Mouse (Mus musculus) c-Kit-positive CD71-negative TER-119-negative erythroid progenitor cells, embryonic 14.5 days (primary cell): ENCODE data around the gene Cnn1.
A peak's percentile ranks its signal among the peaks of the same experiment; 100 is the strongest.
"Not testable (repeated sequence)": the region's sequence is repeated elsewhere in the genome, so short reads cannot be mapped to it uniquely, and the experiment has no call there.

Experiments used
- DNase-seq: peaks from one replicate; pipeline ENCODE4 v3.0.0-alpha.2; 2013; ENCODE audit warnings: low read depth

The Cnn1 gene

DNA sequence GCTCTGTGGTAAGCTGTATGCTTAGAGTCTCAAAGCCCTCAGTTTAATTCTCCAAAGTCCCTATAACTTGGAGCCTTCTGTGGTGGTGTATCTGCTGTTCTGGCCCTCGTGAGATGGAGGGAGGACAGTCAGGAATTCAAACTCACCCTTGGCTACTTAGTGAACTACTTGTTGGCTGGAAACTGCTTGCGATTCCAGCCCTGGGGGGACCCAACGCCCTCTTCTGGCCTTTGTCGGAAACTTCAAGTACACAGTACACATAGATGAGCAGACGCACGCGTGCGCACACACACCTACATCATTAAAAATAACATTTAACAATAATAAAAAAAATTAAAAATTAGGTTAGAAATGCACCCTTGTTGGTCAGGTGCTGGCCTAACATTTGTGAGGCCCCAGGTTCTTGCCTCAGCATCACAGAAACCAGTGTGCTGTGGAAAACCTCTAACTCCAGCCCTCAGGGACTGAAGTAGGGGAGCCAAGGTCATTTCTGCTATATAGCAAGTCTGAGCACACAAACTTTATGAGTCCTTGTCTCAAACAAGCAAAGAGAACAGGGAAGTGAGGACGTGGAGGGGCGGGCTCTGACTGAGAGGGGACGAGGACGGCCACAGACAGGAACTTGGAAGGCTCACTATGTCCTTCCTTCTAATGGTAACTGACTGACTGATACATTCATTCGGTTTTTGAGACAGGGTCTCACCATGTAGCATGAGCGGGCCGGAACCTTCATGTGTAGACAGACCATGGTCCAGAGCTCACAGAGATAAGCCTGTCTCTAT lies 26.4 kb downstream of the Cnn1 start:
- no peak for DNase-seq

DNA sequence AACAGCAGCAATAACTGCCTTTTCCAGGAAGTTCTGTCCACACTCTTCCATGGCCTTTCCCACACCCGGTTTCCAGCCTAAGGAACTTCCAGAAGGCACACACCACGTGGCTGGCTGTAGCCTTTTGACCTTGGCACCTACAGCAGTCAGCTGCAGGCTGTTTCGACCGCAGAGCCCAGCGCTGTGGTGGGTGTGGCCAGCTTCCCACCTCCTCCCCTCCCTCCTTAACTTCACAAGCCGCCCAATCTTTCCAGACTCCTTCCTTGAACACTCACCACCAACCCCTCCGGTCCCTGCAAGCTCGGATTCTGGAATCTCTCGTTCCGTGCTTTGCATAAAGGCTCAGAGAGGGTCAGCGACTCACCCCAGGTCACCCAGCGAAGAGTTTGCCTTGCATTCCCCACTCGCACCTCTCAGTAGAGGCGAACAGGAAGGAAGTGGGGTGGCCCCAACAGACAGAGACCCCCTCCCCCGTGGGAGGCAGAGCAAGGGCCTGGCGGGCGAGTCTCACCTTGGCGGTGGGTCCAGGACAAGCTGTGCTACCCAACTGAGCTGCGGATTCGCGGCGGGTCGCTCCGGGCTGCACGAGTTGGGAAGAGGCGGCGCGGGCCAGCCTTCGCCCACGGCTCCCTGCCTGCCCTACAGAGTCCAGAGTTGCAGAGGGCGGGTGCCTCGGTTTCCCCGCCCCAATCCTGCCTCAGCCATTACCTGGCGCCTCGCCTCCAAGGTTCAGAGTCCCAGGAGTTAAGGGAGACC lies 32.4 kb downstream of the Cnn1 start:
- DNase-seq, result no peak

DNA sequence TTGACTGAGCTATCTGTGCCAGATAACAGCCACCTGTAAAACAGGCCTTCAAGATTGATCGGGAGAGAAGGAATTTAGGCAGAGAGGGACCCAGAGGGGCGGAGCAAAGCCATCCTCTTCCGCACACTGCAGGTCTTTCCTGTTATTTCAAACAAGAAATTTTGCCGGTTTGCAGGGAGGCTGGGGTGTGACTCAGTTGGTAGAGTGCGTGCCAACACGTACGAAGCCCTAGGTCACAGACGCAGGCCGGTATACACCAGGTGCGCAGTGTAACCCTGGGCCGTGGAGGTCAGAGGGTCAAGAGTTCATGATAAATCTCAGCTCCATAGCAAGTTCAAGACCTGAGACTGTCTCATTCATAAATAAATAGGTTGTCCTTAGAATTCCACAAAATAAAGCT lies 33.2 kb downstream of the Cnn1 start:
- no peak for DNase-seq

DNA sequence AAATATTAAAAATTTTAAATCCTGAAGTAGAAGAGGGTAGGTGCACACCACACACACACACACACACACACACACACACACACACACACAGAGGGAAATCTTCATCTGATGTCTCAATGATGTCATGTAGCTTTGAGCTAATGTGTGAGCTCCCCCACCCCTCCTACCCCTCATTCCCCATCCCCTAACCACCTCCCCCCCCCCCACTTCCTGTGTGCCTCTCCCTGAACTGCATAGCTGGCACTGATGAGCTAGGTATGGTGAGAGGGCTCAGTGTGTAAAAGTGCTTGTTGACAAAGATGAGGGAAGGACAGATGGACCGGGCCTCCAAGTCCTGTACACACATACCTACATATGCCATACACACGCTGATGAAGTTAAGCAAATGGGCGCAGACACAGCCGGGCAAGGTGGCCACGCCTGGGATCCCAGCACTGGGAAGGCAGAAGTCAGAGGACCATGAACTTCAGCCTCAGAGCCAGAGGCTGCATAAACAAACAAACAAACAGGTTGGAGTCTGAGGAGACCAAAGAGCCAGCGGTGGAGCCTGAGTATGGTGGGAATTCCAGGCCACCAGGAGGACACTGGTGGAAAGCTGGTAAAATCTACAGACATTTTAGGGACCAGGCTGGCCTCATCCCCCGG lies 35.4 kb downstream of the Cnn1 start:
- DNase-seq, result no peak

DNA sequence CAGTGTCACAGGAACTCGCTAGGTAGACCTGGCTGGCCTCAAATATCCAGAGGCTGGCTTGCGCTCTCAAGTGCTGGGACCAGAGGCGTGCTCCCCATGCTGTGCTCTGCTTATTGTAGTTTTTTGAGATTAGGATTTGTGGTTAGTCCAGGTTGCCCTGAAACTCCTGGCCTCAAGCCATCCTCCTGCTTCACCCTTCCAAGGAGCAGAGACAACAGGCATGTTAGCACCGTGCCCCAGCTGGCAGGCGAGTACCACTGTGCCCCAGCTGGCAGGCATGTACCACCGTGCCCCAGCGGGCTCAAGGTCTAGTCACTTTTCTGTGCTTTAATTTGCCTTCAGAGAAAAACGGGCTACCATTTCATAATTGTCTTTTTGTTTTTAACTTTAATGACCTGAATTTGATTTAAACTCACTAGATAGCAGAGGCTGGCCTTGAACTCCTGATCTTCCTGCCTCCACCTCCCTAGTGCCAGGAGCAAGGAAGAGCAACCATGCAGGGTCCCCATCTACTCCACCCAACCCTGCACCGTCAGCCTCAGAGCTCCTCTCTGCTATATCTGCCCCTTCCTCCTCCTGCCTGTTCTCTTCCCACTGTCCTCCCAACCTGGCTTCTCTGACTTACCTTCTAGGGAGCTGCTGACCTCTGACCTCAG lies 36.1 kb downstream of the Cnn1 start:
- DNase-seq, result no peak

DNA sequence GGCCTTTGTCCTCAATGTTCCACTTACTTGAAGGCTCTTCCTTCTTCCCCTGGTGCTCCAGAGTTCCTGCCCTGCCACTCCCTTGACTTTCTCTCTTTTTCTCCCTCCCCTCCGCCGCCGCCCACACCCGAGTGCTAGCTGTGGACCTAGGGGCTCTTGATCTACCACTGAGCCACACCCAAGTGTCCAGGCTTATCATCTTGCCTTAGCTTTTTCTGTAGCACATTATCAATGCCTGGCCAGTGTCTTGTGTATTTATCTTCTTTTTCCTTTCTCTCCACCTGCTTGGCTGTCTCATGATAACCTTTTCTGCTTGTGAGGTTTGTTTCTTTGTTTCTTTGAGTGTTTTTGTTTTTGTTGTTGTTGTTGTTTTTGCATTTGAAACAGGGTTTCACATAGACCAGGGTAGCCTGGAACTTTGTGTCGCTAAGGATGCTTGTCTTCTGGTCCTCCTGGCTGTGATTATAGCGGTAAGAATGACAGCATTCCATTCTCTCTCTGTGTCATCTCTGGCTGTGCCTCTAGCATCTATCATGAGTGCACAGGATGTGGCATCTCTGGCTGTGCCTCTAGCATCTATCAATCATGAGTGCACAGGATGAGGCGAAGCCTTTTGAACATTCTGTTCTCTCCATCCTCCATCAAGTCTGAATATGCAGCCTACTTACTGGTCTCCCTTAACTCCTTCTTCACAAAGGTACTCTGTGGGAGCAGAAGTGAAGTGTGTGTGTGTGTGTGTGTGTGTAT lies 36.8 kb downstream of the Cnn1 start, which contains the start of gene Acp5:
Acp5 (minus strand) TSS at position 68 of the 747 bp plus-strand sequence.
- no peak for DNase-seq

DNA sequence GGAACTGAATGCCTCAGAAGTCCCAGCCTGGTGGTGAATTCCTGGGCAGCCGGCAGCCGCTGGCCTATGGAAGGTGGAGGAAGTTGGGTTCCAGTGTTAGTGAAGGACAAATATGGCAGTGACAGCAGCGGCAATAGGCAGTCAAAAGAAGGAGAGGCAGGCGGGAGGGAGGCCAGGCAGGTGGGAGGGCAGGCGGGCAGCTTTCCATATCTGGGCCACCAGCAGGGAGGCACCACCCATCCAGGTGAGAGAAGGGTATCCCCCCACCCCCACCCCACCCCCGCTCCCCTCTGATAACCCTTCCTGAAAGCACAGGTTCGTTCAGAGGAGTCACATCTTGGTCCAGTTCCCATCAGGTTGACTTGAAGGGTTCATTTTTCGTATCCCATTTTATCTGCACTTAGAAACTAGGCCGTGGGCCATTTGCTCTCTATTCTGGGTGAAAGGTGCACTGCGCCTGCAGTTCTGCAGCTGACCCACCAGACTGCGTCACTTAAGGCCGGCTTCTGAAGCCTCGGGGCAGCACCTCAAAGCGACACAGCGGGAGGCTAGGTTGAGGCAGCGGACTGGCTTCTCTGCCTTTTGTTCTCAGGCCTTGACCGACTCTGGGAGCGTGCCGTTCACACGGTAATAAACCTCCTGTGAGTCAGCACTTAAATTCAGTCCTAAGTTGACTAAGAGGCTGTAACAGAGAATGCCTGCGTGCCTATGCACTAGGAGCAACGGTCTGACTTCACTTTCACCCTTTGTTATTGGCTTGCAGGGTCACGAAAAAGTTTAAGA lies 37.9 kb downstream of the Cnn1 start:
- DNase-seq, result no peak

DNA sequence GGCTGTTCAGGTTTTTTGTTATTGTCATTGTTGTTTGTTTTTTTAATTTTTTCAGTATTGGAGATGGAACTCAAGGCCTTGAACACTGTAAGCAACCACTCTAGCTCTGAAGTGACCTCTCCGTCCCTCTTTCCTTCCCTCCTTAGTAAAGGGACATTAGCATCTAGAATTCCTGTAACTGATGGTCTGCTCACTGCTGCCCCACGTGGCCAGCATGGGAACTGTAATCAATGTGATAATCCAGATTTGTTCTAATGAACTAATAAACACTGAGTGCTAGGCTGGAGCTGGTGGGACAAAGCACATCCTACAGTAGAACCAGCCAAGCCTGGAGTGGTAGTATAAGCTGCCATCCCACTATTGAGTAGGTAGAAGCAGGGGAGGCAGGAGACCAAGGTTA lies 39.5 kb downstream of the Cnn1 start:
- DNase-seq, result no peak

DNA sequence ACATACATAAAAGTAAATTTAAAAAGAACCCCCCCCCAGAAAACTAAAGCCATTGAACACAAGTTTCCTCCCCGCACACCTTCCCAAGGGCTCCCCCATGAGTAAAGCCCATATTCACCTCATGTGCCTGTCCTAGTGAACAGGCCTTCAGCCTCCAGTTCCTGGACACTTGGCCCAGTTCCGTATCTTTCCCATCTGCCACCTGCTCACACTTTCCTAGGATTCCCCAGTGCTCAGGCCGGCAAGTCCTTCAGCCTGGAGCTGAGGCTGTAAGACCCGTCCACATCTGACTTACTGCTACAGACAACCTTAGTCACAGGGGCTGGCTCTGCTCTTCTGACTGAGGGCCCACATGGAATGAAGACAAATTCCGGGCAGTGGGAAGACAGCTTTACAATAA lies 40.7 kb downstream of the Cnn1 start:
- no peak for DNase-seq

DNA sequence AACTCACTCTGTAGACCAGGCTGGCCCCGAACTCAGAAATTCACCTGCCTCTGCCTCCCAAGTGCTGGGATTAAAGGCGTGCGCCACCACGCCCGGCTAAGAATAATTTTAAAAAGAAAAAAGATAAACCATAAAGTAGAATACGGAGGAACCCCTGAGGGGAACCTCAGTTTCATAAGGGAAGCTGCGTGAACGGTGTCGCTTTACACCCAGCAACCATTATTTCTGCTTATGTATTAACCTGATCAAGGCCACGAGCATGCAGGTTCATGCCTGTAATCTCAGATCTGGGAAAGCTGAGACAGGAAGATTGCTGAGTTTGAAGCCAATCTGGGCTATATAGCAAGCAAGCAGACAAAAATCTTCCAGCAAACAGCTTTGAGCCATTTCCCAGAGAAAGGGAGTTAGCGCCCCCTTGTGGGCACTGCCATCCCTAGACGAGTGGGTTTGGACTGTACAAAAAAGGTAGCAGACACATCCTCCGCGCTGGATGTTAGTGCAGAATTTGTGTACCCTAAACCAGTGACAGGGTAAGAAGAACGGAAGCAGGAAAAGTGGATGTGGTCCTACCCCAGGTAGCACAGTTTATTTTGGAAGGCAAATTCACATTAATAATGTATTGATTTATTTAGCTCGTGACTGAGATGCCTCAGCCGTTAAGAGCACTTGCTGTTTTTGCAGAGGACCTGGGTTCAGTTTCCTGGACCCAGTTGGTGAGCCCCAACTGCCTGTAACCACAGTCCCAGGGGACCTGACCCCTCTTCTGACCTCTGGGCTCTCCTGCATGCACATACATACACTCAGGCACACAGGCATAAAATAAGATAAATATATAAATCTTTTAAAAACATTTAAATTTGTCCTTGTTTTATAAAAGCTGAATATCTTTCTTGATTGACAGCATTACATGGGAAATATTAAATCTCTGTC lies 44.4 kb downstream of the Cnn1 start:
- peak; percentile 90 for DNase-seq

DNA sequence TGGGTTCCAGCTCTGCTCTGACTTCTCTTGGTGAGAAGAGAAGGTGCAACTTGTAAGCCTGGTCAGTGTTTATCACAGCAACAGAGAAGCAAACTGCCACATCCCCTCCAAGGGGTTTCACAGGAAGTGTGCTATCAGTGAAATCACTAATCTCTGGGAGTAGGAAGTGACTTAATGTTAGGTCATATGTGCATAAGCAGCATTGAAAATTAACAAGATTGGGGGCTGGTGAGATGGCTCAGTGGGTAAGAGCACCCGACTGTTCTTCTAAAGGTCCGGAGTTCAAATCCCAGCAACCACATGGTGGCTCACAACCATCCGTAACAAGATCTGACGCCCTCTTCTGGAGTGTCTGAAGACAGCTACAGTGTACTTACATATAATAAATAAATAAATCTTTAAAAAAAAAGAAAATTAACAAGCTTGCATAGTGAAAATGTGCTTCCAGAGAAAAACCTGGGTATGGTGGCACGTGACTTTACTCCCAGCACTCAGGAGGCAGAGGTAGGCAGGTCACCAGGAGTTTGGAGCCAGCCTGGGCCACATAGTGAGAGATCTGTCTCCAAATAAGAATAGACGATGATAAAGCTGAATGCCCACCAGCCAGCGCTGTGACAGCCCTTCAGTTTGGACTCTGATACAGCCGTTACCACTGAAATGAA lies 45.4 kb downstream of the Cnn1 start:
- DNase-seq, result no peak

DNA sequence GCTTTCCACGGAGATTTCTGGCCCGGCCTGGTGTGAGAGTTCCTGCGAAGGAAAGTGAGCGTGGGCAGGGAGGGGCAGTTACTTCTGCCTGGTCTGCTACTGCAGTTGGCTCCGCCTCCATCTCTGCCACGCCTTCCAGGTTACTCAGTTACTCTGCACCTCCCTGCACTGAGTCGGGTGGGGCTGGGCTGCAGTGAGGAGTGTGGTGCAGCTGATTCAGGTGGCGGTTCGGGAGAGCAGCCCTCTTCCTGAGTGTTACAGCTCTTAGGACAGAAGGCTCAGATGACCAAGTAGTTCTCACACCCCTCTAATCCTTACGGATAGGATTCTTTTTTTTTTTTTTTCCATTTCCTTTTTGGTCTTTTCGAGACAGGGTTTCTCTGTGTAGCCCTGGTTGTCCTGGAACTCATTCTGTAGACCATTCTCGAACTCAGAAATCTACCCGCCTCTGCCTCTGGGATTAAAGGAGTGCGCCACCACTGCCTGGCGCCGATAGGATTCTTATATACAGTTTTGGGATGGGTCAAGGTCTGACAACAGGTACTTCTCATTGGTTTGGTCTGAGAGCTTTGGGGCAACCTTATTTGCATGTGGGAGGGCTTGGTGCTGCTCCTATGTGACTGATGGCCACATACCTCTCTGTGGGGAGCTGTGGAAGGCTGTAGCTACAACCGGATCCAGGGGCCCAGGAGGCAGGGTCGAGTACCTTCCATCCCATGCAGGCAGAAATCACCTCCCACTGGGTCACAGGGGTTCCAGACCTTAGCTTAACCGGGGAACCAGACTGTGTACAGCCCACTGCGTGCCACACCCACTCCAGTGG lies 50.6 kb downstream of the Cnn1 start:
- no peak for DNase-seq

DNA sequence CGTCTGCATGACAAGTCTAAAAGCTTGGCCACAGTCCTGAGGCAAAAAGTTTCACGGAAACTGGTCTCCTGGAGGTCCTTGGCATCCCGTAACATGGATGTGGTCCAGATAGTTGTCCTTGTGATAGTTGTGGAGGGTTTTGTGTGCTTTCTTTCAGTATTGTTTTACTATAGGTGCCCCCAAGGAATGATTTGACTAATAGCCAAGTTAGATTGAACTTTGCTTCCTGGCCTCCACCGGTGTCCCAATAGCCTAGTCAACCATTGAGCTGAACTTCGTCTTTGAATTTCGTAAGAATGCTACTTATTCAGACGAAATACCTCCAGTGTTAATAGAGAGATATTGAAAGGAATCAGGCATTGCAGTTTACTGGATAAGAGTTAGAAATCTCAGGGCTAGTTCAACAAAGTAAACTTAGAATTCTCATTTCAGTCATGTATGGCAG lies 51.3 kb downstream of the Cnn1 start:
- DNase-seq, result not testable (repeated sequence)

DNA sequence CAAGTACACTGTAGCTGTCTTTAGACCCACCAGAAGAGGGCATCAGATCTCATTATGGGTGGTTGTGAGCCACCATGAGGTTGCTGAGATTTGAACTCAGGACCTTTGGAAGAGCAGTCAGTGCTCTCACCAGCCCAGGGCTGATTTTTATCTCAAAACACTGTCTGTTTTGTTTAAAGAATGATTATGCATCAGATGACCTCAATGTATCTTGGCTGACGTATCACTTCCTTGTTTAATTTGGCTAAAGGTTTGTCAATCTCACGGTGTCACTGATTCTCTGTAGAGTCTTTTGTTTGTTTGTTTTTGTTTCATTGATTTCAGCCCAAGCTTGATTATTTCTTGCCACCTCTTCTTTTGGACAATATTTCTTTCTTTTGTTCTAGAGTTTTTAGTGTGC lies 51.9 kb downstream of the Cnn1 start:
- no peak for DNase-seq

DNA sequence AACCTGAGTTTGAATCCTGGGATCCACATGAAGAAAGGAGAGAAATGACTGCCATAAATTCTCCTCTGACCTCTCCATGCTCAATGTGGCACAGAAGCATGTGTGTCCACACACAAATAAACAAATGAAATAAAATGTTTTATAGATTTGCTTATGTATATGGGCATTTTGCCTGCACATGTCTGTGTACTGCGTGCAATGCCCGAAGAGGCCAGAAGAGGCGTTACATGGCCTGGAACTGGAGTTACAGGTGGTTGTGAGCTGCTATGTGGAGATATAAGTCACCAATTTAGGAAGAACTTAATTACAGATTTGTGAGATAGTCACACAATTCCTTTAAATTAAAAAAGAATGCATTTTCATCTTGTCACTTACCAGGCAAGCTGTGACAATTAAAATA lies 54.8 kb downstream of the Cnn1 start:
- DNase-seq, result no peak

DNA sequence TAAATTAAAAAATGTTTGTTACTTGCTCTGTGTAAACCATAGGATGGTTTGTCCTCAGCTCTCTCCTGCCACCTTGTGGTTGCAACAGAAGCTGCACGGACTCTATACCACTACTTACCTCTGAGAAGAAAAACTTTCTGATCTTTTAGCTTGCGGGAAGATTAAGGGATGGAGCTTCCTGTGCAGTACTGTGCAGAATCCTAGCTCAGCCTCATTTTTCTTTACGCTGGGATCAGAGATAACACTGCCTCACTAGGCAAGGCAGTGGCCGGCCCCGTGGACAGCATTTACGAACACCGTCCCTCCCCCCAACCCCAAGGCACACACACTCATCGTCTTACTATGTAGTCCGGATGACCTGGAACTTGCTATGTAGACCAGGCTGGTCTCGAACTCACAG lies 56.6 kb downstream of the Cnn1 start:
- DNase-seq, result peak; percentile 81

DNA sequence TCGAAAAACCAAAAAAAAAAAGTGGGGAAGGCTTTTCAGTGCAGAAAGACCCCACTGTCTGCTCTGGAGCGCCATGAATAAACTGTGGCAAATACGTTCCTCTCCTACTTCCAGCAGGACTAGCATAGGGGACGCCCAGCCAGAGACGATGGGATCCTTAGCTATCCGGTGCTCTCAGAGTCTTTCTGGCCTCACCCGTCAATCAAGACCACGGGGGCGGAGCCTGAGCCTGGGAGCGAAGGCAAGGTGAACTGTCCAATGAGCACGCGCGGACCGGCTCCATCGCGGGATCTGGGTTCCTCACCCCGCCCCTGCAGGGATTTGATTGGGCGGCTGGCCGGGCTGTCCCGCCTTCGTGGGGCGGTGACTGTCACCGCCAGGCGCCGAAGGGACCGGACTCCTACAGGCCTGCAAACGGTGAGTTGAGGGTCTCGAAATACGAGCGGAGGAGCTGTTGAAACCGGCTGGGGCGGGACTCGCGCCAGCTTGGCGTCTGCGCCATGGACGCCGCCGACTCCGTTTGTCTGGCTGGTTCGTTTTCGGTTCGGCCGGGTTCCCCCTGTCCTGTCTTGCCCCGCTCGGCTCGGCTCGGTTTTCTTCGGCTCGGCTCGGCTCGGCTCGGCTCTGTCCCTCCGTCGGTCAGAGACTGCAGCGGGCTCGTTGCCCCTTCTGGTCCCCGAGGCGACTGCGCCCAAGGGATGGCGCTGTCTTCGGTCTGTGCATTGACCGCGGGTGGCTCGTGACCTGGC lies 57.7 kb downstream of the Cnn1 start, which contains the start of gene Pigyl:
Pigyl (plus strand) TSS at position 350 of the 749 bp plus-strand sequence.
- peak; percentile 99 for DNase-seq
